Mouse (Mus musculus): ENCODE measurements at regions not wholly inside any gene's neighbourhood (a gene's known extent, or its start where the extent isn't known, plus 50 kb on each side); places are given as distances from the start of the nearest gene placed in this dataset.

GRCm38 (mm10) chr5:119587239-119587811, 83.1 kb upstream of the Tbx3 start:
- no peaks in the 10 kb centered on the region for H3K9me3 ChIP-seq (replicated peaks; ENCODE audit: insufficient read depth, low read length)
- no peak overlapping the region for H3K9ac ChIP-seq (ENCODE audit: control insufficient read depth, low read depth, low read length, poor library complexity, severe bottlenecking)

DNA sequence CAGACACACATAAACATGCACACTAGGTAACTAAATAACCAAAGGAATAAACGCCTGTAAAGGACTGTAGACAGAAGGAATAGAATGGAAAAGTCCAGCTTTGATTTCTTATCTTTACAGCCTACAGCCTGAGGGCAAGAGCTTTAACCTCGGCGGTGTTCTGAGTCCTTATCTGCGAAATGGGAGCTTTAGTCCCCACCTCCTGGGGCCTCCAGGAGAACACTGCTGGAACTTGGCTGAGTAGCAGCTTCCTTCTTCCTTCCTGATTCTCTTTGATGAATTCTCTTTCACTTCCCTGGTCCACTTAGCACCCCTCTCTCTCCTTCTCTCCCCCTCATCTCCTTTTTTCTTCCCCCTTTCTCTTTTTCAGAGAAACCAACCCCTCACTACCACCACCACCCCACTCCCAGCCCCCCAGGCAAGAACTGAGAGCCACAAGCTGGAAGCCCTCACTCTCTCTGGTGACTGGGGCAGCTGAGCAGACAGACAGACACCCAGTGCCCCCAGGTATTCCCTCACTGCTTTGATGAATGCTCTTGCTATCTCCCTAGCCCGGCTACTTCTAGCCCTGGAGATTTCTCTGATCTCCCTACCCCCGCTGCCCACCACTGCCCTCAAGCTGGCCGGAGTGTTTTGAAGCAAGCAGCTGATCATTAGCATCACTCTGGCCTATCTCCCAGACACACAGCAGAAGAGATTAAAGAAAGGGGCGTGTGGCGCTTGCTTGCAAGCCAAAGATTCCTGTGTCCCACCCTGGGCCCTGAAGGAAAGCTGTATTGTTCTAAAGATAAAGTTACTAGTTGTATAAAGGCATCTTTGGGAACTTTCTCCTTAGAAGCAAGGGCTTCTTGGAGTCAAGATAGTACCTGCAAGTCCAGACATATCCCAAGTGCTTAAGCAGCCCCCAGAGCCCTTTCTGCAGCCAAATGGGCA, 81.9 kb upstream of the Tbx3 start:
- Histone ChIP-seq H3K9me3 (replicated peaks; ENCODE audit: insufficient read depth, low read length) (no peaks in the 10 kb centered on the region), H3K4me3 (ENCODE audit: control insufficient read depth in 1 of 2, insufficient read depth in 1 of 2, low read depth in 2 of 2, low read length in 2 of 2) (no peak overlapping the region), H3K27me3 (ENCODE audit: control insufficient read depth in 1 of 2, insufficient read depth in 2 of 2, low read length in 2 of 2) (no peaks in the 10 kb centered on the region), H3K9ac (ENCODE audit: control insufficient read depth, low read depth, low read length, poor library complexity, severe bottlenecking) (no peak overlapping the region), H3K4me1 (ENCODE audit: control insufficient read depth in 1 of 2, insufficient read depth in 2 of 2, low read length in 2 of 2) (no peaks in the 10 kb centered on the region), H3K27ac (ENCODE audit: control insufficient read depth, low read depth, low read length) (no peak overlapping the region), H3K36me3 (ENCODE audit: control insufficient read depth in 1 of 2, insufficient read depth in 2 of 2, low read length in 2 of 2) (no peaks in the 10 kb centered on the region), H3K79me2 (ENCODE audit: control insufficient read depth, insufficient read depth, low read length, poor library complexity) (no peaks in the 10 kb centered on the region)
- no peak for TF ChIP-seq POLR2AphosphoS2 (IDR thresholded peaks at IDR 0.05; ENCODE audit: low read length)
- no peak for TF ChIP-seq TBP (IDR thresholded peaks at IDR 0.05; ENCODE audit: low read depth, low read length)
- no peak for TF ChIP-seq ZNF384 (IDR thresholded peaks at IDR 0.05; ENCODE audit: low read depth, low read length)
- TF ChIP-seq HCFC1 (IDR thresholded peaks at IDR 0.05; ENCODE audit: low read depth, low read length), result no peak
- no peak for TF ChIP-seq NRF1 (IDR thresholded peaks at IDR 0.05; ENCODE audit: insufficient read depth, low read depth, low read length, poor library complexity, severe bottlenecking)
- TF ChIP-seq POLR2A (IDR thresholded peaks at IDR 0.05; ENCODE audit: control insufficient read depth in 1 of 2, insufficient read depth in 1 of 2, low read depth in 1 of 2, low read length in 2 of 2, poor library complexity in 1 of 2), result no peak
- no peak for TF ChIP-seq ZKSCAN1 (IDR thresholded peaks at IDR 0.05; ENCODE audit: low read depth, low read length)
- no peak for TF ChIP-seq GATA1 (IDR thresholded peaks at IDR 0.05; ENCODE audit: low read depth, low read length)
- TF ChIP-seq MAX (IDR thresholded peaks at IDR 0.05; ENCODE audit: low read length), result no peak
- TF ChIP-seq SIN3A (IDR thresholded peaks at IDR 0.05; ENCODE audit: low read length), result no peak
- no peak for TF ChIP-seq USF2 (IDR thresholded peaks at IDR 0.05; ENCODE audit: borderline replicate concordance in 1 of 2, insufficient read depth in 1 of 2, low read depth in 1 of 2, low read length in 2 of 2)
- TF ChIP-seq EP300 (IDR thresholded peaks at IDR 0.05; ENCODE audit: low read depth in 1 of 2, low read length in 2 of 2), result no peak
- TF ChIP-seq CHD2 (IDR thresholded peaks at IDR 0.05; ENCODE audit: low read length), result no peak
- TF ChIP-seq GABPA (IDR thresholded peaks at IDR 0.05; ENCODE audit: low read depth, low read length), result no peak
- TF ChIP-seq BHLHE40 (IDR thresholded peaks at IDR 0.05; ENCODE audit: borderline replicate concordance, low read depth, low read length), result no peak
- TF ChIP-seq USF1 (IDR thresholded peaks at IDR 0.05; ENCODE audit: low read depth, low read length), result no peak
- TF ChIP-seq TAL1 (IDR thresholded peaks at IDR 0.05; ENCODE audit: low read length), result no peak
- TF ChIP-seq JUND (IDR thresholded peaks at IDR 0.05; ENCODE audit: low read depth, low read length), result no peak
- no peak for TF ChIP-seq TCF12 (IDR thresholded peaks at IDR 0.05; ENCODE audit: low read depth, low read length)
- TF ChIP-seq ZMIZ1 (IDR thresholded peaks at IDR 0.05; ENCODE audit: low read depth, low read length), result no peak
- no peak for DNase-seq (ENCODE audit: low read depth, low spot score)

More at GRCm38 (mm10) chr5:119587239-119587811, 83.1 kb upstream of the Tbx3 start:
- Histone ChIP-seq H3K36me3 (ENCODE audit: control insufficient read depth in 1 of 2, insufficient read depth in 2 of 2, low read length in 2 of 2) (no peaks in the 10 kb centered on the region), H3K79me2 (ENCODE audit: control insufficient read depth, insufficient read depth, low read length, poor library complexity) (no peaks in the 10 kb centered on the region), H3K4me3 (ENCODE audit: control insufficient read depth in 1 of 2, insufficient read depth in 1 of 2, low read depth in 2 of 2, low read length in 2 of 2) (no peak overlapping the region), H3K27ac (ENCODE audit: control insufficient read depth, low read depth, low read length) (no peak overlapping the region), H3K4me1 (ENCODE audit: control insufficient read depth in 1 of 2, insufficient read depth in 2 of 2, low read length in 2 of 2) (no peaks in the 10 kb centered on the region), H3K27me3 (ENCODE audit: control insufficient read depth in 1 of 2, insufficient read depth in 2 of 2, low read length in 2 of 2) (no peaks in the 10 kb centered on the region)
- no peak for DNase-seq (ENCODE audit: low read depth, low spot score)
- TF ChIP-seq HCFC1 (IDR thresholded peaks at IDR 0.05; ENCODE audit: low read depth, low read length) (no peak), GABPA (IDR thresholded peaks at IDR 0.05; ENCODE audit: low read depth, low read length) (no peak), E2F4 (IDR thresholded peaks at IDR 0.05; ENCODE audit: borderline replicate concordance, low read depth, low read length) (no peak), RAD21 (IDR thresholded peaks at IDR 0.05; ENCODE audit: low read depth, low read length) (no peak), NELFE (IDR thresholded peaks at IDR 0.05; ENCODE audit: low read depth, low read length) (no peak)
